Mouse (Mus musculus) liver, adult (tissue): ENCODE measurements at regions not wholly inside any gene's neighbourhood (a gene's known extent, or its start where the extent isn't known, plus 50 kb on each side); places are given as distances from the start of the nearest gene placed in this dataset.

Source experiments
- GATA4 ChIP-seq: IDR thresholded peaks from 2 replicates; pipeline ENCODE4 v1.6.1; 2014; ENCODE audit warnings: mild to moderate bottlenecking, low read length; ENCODE audit not compliant: insufficient replicate concordance

DNA sequence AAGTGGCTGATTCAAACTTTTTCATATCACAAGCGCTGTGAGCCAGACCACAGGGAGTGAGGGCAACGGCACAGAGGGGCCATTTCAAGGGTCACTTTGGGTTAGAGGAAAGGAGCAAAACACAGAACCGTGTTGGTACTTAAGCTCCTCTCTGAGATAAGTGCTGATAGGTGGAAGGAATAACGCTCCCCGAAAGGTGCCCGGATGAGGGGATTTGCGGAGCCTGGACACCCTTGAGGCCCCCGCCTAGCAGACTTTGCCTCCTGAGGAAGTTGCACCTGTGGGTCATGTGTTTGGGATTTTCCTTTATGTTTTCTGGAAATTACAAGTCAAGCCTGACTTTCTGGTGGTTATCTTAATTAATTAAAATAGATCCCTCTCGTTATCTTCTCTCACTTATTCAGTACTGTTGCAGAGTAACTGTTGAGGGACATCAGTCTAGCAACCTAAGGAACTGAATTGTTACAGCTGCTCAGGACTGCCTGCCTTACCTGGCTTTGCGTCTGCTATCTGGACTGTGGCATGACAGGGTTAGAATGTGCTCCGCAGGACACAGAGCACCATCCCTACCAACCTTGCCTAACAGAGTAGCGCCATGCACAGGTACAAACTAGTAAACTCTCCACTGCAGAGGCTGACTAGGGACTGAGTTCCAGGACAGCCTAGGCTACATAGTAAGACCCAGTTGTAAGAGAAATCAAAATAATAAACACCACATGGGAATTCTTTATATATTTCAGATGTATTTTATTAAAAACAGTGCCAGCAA is 137.4 kb upstream of the Plcz1 start:
- no peak for TF ChIP-seq GATA4

DNA sequence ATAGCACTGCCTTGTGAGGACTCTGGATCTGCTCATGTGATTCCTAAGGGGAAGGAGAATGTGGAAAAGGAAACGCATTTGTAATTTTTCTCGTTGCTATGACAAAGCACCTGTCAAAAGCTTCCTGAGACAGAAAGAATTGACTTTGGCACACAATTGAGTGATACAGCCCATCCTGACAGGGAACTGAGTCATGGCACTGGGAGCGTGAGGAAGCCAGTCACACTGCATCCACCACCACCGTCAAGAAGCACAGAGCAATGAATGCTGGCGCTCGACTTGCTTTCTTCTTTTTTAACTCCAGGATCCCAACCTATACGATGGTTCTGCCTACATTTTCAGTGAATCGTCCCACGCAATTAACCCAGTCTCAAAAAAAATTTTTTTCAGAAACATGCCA is 131.5 kb upstream of the Plcz1 start:
- TF ChIP-seq GATA4 = no peak

DNA sequence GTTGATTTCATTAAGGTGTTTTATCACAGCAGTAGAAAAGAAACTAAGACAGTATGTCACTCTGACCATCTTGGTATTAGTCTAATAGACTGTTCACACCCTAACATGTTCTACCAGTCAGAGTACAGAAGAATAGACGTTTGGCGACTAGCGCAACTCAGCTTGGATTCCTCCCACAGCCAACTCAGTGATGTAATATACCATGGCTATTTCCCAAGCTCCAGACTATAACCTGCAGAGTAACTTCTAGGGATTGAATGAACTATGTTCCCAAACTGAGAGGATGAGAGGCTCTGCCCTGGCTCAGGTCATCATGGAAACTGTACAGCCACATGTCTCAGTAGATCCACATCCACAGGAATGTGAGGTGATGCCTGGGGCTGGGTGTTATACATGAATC is 128.6 kb upstream of the Plcz1 start:
- TF ChIP-seq GATA4 = no peak

DNA sequence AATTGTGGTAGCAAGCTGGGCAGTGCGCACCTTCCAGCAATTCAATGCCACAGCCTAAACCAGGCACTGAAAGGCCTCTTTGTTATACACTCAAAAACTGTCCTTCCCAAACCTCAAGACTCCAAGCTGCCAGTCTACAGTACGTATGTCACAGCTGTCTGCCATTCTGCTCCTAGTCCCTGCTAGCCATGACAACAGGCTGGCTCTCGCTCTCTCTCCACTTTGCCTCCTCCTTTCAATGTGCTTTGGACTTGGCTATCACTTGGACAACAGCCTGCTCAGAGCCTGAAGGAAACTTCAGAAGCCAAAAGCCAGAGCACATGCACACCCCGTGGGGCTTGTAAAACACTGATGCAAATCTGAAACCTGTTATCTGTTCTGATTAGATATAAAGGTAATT is 125.9 kb upstream of the Plcz1 start:
- TF ChIP-seq GATA4 = no peak

DNA sequence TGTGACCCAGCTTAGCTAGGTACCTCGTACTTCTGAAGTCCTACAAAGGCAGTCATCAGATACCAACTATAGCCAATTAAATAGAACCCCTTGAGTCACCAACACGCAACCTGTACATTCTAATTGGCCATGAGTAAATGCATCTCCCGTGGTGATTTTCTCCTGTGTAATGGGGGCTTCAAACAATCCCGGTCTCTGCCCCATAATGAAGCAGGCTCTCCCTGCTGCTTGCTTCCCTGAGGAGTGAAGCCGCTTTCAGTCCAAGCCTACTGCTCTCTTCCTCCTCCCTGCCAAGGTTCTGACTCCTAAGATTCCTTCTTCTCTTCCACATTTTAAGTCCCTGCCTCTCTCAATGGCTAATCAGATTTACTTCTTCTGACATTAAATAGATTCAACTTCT is 121.5 kb upstream of the Plcz1 start:
- TF ChIP-seq GATA4 = no peak

DNA sequence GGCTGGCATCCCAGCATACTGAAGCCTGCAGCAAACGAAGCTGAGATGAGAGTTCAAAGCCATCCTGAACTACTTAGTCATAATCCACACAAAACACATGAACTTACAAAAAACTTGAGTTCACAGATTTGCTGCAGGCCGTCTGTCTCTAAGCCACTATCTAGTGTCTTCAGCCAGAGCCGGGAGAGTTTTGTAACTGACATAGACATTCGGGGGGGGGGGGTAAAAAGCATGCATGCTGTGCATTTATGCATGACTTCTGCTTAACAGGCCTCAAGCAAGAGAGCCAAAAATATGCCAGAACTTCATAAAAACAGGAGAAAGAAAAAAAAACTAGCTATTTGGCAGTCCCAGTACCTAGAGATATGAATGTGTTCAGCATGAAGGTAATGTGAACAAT is 120.2 kb upstream of the Plcz1 start:
- no peak for TF ChIP-seq GATA4

DNA sequence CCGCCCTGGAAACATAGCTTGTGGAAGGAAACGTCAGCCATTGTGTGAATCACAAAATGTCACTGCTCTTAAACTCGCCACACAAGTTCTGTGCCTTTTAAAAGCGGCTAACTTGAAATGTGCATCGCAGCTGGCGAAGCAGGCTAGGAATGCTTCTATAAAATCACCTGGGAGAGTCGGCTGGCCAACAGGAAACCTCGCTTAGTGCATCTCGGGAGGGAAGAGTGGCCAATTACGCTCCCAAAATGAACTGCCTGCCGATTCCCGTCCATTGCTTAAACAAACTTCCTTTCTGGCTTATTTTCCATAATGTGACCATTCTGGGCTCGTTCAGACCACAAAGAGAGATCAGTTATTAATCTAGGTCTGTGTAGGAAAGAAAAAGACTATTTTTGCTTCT is 119.7 kb upstream of the Plcz1 start:
- TF ChIP-seq GATA4 = no peak

DNA sequence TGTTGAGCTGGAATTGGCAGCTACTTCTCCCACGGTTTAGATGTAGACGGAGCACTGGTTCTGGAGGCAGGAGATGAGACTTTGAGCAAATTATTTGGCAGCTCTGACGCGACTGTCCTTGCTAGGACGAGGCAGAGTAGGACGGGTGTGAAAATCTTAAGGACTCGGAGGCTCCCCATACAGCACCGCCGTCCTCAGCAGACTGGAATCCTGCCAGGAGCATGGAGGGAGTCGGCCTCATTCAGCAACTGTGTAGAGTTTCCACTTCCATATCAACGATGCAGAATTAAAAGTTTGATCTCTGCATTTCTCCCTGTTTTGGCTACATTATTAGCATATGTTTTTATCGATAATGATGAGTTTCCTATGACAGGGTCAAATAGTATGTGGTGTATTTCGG is 117.7 kb upstream of the Plcz1 start:
- no peak for TF ChIP-seq GATA4

DNA sequence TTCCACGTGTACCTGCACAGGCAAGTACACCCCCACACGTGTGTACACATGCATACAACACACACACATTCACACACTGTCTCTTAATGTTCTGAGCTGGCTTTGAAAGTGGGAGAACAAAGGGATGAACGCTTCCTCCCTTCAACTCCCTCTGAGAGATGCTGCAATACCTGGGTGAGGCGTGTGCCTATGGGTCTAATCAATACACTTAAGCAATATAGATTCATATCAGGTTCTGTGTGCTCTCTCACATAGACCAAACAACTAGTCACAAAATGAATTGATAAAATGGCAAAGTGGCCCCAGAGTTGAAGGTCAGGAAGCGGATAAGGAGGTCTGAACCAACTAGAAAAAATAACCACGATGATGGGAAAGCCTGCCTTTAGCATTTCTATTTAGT is 116.1 kb upstream of the Plcz1 start:
- TF ChIP-seq GATA4 = no peak

DNA sequence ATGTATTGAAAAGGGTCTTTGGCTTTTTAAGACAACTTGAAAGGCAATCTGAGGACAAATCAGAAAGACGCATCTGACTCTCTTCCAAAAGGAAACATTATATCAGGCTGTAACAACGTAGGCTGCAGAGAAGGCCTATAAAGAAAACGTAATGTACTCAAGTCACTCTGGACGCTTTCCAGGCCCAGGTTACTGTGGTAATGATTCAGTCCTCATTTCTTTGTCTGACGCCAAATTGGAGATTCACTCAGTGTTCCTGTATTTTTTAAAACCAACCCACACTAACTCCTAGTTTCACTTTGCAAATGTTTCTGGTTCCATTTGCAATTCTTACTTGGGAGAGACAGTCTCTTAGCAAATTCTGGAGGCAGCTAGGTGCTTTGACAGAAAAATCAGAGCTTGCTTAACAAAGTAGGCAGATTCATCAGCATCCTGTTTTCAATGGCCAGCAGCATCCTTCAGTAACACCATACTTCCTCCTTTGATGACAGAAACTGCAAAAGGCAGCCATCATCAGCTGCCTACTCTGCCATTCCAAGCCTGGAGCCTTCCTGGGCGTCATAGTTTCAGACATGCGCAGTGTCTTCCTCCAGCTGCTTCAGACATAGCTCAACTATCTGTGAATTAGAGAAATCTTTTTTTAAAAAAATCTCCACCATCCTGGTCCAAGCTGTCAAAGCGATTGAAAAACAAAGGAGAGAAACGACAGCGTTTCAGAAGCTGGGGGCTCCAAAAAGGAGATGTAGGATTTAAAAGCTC is 111.3 kb upstream of the Plcz1 start:
- TF ChIP-seq GATA4 = no peak

DNA sequence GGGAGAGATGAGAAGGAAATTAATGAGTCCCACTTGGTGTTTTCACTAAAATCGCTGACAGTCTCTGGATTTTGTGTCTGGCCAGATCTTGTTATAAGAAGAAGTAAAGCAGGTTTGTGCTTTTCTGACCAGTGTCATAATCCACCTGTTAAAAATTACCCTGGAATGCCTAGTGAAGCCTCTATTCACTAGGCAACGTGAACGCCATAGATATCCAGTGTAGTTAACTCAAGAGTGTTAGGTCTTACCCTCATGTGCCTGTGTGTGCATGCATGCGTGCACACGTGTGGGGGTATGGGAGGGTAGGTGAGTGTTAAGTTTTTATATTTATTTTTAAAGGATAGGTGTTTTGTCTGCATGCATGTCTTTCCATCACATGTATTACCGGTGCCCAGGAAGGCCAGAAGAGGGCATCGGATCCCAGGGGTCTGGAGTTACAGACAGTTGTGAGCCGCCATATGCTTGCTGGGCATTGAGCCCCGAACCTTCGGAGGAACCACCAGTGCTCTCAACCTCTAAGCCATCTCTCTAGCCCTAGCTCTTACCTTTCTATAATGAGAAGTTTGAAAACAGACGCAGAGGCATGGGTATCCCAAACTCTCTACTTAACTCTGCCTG is 107.5 kb upstream of the Plcz1 start:
- TF ChIP-seq GATA4 = no peak

DNA sequence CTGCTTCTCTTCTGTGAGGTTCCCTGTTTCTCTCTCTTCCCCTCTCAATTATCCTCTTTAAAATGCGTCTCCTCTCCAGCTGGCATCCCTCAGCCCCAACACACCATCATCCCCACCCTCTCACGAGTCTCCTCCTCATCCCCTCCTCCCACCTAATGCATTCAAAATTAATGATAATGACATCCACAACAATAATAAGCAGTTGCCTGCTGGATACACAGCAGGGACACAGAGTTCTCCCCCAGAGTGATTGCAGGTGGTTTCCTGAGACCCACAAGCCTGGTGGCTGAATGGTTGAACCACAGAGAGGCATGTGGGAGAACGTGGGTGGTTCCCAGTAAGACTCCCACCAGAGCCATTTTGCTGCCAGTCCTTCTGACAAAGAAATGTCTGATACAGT is 106.9 kb upstream of the Plcz1 start:
- TF ChIP-seq GATA4 = no peak

DNA sequence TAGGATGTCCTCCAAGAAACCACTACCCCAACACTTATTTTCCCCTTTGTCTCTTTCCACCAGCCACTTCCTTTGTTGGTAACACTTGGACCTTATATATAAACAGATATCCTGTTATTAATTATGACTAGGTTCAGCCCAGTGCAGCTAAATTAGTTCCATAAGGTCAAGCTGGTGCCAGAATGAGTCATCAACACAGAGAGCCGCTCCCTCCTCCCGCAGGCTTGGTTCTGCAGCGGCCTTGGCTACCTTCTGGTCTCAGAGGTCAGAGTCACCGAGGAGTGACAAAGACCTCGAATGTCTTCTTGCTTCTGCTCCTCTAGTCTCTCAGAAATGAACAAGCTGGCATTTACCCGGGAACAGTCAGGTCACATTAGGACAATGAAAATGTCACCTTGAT is 106.5 kb upstream of the Plcz1 start:
- TF ChIP-seq GATA4 = no peak

DNA sequence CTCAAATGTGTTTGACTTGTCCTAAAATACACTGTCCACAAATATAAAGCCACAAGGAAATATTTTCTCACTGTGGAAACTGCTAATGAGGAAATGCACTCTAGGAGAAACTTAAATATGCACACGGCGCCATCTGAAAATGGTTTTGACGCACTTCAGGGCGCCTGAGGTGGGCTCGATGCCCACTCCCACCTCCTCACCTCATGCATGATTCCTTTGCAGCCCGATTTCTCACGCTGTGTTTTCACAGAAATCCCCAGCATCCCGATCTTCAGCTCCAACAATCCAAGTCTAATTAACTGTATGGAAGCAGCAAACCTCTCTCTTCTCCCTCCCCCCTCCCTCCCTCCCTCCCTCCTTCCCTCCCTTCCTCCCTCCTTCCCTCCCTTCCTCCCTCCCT is 92.5 kb upstream of the Plcz1 start:
- no peak for TF ChIP-seq GATA4

DNA sequence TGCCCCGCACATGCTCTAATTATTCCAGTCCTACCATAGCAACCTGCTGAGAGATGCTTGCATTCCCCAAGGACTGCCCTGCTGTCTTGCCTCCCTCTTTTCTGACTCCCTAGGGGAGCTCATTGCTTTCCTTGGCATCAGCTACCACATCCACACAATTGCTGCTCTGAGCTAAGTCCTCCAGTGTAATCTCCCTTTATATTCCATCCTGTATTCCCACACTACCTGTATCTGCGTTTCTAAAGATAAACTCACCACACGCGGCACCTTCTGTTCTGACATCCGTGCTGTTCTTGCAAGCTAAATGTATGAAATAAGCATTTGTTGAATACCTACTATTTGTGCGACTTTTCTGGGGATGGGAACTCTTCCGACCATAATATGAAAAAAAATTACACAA is 85.4 kb upstream of the Plcz1 start:
- TF ChIP-seq GATA4 = no peak

DNA sequence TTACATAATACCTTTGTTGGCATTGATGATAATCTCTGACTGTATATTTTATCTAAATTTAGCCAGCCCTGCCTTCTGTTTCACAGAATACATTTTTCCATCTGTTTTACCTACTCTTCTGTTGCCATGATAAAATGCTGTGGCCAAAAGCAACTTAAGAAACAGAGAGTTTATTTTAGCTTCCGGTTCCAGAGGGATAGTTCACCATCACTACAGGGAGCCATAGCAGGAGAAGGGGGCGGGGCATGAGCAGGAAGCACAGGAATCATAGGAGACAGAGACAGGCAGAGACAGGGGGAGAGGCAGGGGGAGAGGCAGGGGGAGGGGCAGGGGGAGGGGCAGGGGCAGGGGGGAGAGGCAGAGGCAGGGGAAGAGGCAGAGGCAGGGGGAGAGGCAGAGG is 72.8 kb upstream of the Plcz1 start:
- TF ChIP-seq GATA4 = no peak
